Mouse (Mus musculus) inflammation-experienced regulatory T-cells, adult 6 months (primary cell): ENCODE data around the gene Kazald1. TPM values are rescaled to one million over a fixed set of nuclear protein-coding genes. Genes with fewer than 3 reads are reported as not detected.

Experiments used
- ATAC-seq: one replicate; pipeline ENCODE4 v1.8.0; 2017
- polyA plus RNA-seq, 3 experiments: library from polyadenylated mRNA; unstranded; fragments of 100-300 nt; shearing (Covaris generic); gene quantifications; one replicate each; pipeline ENCODE4 v1.2.1; 2017

Kazald1 gene
- polyA plus RNA-seq, 3 experiments from 2014 or later, result 0.21 to 1.0 (median 0.56) TPM

- ATAC-seq, result no peak
Measured at GRCm38 (mm10) chr19:45077742-45078645, 3.0 kb downstream of the Kazald1 start.

GRCm38 (mm10) chr19:45078971-45079764 is 4.1 kb downstream of the Kazald1 start:
- ATAC-seq, result no peak

GRCm38 (mm10) chr19:45079769-45080515 is 4.9 kb downstream of the Kazald1 start:
- ATAC-seq, result peak; percentile 54

- ATAC-seq, result no peak
Measured at GRCm38 (mm10) chr19:45080711-45081110, 5.7 kb downstream of the Kazald1 start.

GRCm38 (mm10) chr19:45081279-45081678 is 6.2 kb downstream of the Kazald1 start:
- ATAC-seq, result peak; percentile 35

- ATAC-seq, result no peak
Measured at GRCm38 (mm10) chr19:45081841-45082550, 7.0 kb downstream of the Kazald1 start.

- no peak for ATAC-seq
Measured at GRCm38 (mm10) chr19:45097868-45098267, 22.8 kb downstream of the Kazald1 start.

GRCm38 (mm10) chr19:45100486-45101270 is 25.6 kb downstream of the Kazald1 start:
- no peak for ATAC-seq

GRCm38 (mm10) chr19:45105591-45105990 is 30.6 kb downstream of the Kazald1 start:
- ATAC-seq, result no peak

GRCm38 (mm10) chr19:45106689-45107088 is 31.6 kb downstream of the Kazald1 start:
- ATAC-seq, result no peak

GRCm38 (mm10) chr19:45110681-45111080 is 35.6 kb downstream of the Kazald1 start:
- ATAC-seq, result no peak

- no peak for ATAC-seq
Measured at GRCm38 (mm10) chr19:45112444-45112843, 37.4 kb downstream of the Kazald1 start.

- no peak for ATAC-seq
Measured at GRCm38 (mm10) chr19:45113791-45114460, 38.9 kb downstream of the Kazald1 start.

GRCm38 (mm10) chr19:45114772-45115171 is 39.7 kb downstream of the Kazald1 start:
- ATAC-seq, result no peak

- ATAC-seq, result no peak
Measured at GRCm38 (mm10) chr19:45116798-45117197, 41.8 kb downstream of the Kazald1 start.

Other genes with a start within 250 kb of the Kazald1 start
- gene Slf2, start 144.1 kb upstream of the Kazald1 start, polyA plus RNA-seq, result 10 to 100 TPM; 24.9 to 27.0 (median 25.0) TPM
- gene Sema4g, start 86.1 kb upstream of the Kazald1 start, polyA plus RNA-seq, result under 1 TPM in 1 of 3 experiments, not detected in 2; 0.08 TPM
- gene Twnk, start 69.6 kb upstream of the Kazald1 start, polyA plus RNA-seq, result 10 to 100 TPM in 1 of 3 experiments, 1 to 10 TPM in 2; 4.7 to 10.7 (median 9.8) TPM
- 10 to 100 TPM; 51.6 to 65.3 (median 55.9) TPM for gene Mrpl43, start 68.8 kb upstream of the Kazald1 start, polyA plus RNA-seq
- 1 to 10 TPM in 1 of 3 experiments, under 1 TPM in 1, not detected in 1; 0.99 to 1.1 TPM for gene Lzts2, start 60.8 kb upstream of the Kazald1 start, polyA plus RNA-seq
- not detected for gene Pdzd7, start 29.5 kb upstream of the Kazald1 start, polyA plus RNA-seq
- 10 to 100 TPM; 61.5 to 97.7 (median 97.5) TPM for gene Sfxn3, start 27.7 kb upstream of the Kazald1 start, polyA plus RNA-seq
- not detected for gene Tlx1, start 75.4 kb downstream of the Kazald1 start, polyA plus RNA-seq
- gene Lbx1, start 160.6 kb downstream of the Kazald1 start, polyA plus RNA-seq, result not detected